Mouse (Mus musculus): ENCODE data around the gene Snx13.

Snx13 gene

GRCm38 (mm10) chr12:35191698-35192425 is 144.9 kb downstream of the Snx13 start:
- DNase-seq (ENCODE audit: low spot score in 2 of 2) = peak; percentile 35 to 84

GRCm38 (mm10) chr12:35192426-35192769 is 145.4 kb downstream of the Snx13 start:
- DNase-seq (ENCODE audit: low spot score in 2 of 2) = no peak
